Comparison of ENCODE assay signal across 8 mouse cellular contexts in the genomic region with DNA sequence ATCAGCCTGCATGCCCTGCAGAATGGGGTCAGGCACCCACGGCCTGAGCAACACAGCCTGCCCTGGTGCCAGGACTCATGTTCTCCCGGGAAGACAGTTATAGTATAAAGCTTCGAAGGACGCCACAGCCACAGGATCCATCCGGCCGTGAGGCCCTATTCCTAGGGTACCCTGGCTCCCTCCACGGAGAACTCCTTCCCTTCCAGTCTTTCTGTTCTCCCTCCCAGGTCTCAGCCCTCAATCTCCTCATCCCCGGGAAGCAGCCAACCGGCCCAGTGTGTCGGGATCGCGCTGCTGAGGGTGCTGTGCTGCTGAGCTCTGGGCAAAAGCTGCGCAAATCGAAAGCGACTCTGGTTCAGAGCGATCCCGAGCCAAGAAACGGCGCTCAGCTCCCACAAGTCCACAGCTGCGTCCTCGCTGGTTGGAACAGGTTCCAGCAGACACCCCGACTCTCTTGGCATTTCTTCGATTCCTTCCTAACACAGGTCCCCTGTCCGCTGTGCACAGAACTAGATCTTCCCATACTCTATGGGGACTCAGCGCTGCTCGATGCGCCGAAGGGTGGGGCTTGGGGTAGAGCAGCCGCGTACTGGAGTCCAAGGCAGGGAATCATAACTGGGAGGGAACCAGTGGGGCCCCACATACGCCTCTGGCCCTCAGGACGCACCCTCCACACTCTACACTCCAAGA. TPM values are rescaled to one million over a fixed set of nuclear protein-coding genes. Genes with fewer than 3 reads are reported as not detected.
A peak's percentile ranks its signal among the peaks of the same experiment; 100 is the strongest.
DNase-seq lines count a peak whose midpoint lies in the region; ATAC-seq and TF ChIP-seq lines count a peak whose summit lies in the region.

No protein-coding gene starts in this region.

- TF ChIP-seq CTCF in kidney, adult 2 months (conservative IDR thresholded peaks at IDR 0.05; ENCODE audit: insufficient read depth, insufficient read length, low read depth, low read length) = no peak

- peaks cover 4% of the 10 kb centered on the region; the same call in 1 of the 2 replicates for H3K4me1 ChIP-seq in kidney, adult 2 months (ENCODE audit: control insufficient read depth, insufficient read depth, low read length)
- H3K4me1 ChIP-seq in forebrain, embryonic 15.5 days = peaks cover 16% of the 10 kb centered on the region
- H3K4me1 ChIP-seq in neural tube, embryonic 12.5 days = peaks cover 43% of the 10 kb centered on the region

- ATAC-seq in forebrain, embryonic 15.5 days (replicated peaks) = peak; percentile 65
- peak; percentile 45 for ATAC-seq in neural tube, embryonic 12.5 days (ENCODE audit: low FRiP score, low read depth)

- H3K4me3 ChIP-seq in kidney, adult 2 months (ENCODE audit: insufficient read depth, low read depth, low read length) = peak overlapping the region; percentile 60
- H3K4me3 ChIP-seq in forebrain, embryonic 15.5 days = peak overlapping the region; percentile 37
- H3K4me3 ChIP-seq in neural tube, embryonic 12.5 days = peak overlapping the region; percentile 25

- no peak for TF ChIP-seq POLR2A in kidney, adult 2 months (IDR thresholded peaks at IDR 0.05; ENCODE audit: low read depth, low read length)

- no peak for DNase-seq in kidney, adult 2 months
- DNase-seq in kidney, adult 9 months = no peak
- DNase-seq in adrenal gland, postnatal 25 days = peak; percentile 10
- DNase-seq in kidney, postnatal 14 days = peak; percentile 23
- DNase-seq in frontal cortex, postnatal 14 days (ENCODE audit: low spot score in 2 of 2) = no peak
- DNase-seq in layer of hippocampus, adult 11-12 months (ENCODE audit: low spot score) = no peak

- peak overlapping the region; percentile 60 for H3K4me2 ChIP-seq in forebrain, embryonic 15.5 days (replicated peaks)
- peak overlapping the region; percentile 67 for H3K4me2 ChIP-seq in neural tube, embryonic 12.5 days (replicated peaks)

- H3K27ac ChIP-seq in kidney, adult 2 months (ENCODE audit: insufficient read depth, low read depth, low read length) = 0 out of 2 replicates have a peak overlapping the region, but pooled peaks have one; percentile 13
- H3K27ac ChIP-seq in forebrain, embryonic 15.5 days (replicated peaks) = no peak overlapping the region
- H3K27ac ChIP-seq in neural tube, embryonic 12.5 days = no peak overlapping the region

- H3K9me3 ChIP-seq in forebrain, embryonic 15.5 days = no peaks in the 10 kb centered on the region
- no peaks in the 10 kb centered on the region for H3K9me3 ChIP-seq in neural tube, embryonic 12.5 days

- H3K36me3 ChIP-seq in kidney, adult 2 months (ENCODE audit: control insufficient read depth, insufficient read depth, low read length) = no peaks in the 10 kb centered on the region
- H3K36me3 ChIP-seq in forebrain, embryonic 15.5 days = no peaks in the 10 kb centered on the region
- H3K36me3 ChIP-seq in neural tube, embryonic 12.5 days = no peaks in the 10 kb centered on the region

- 2% methylated on average over 32 of the region's 32 CpGs for WGBS in kidney, adult 2 months
- under 1% methylated on average over 32 of the region's 32 CpGs for WGBS in forebrain, embryonic 15.5 days
- 2% methylated on average over 32 of the region's 32 CpGs for WGBS in neural tube, embryonic 12.5 days

- peak overlapping the region; percentile 30 for H3K9ac ChIP-seq in forebrain, embryonic 15.5 days (replicated peaks)
- no peak overlapping the region for H3K9ac ChIP-seq in neural tube, embryonic 12.5 days

- H3K27me3 ChIP-seq in kidney, adult 2 months (replicated peaks; ENCODE audit: control insufficient read depth, insufficient read depth, low read length) = peaks cover 6% of the 10 kb centered on the region; the same call in 1 of the 2 replicates
- peaks cover 89% of the 10 kb centered on the region for H3K27me3 ChIP-seq in forebrain, embryonic 15.5 days
- H3K27me3 ChIP-seq in neural tube, embryonic 12.5 days (replicated peaks) = peaks cover 65% of the 10 kb centered on the region

RNA-seq across cellular contexts. Expression of a gene that starts 11.0 kb away (rescaled TPM):
- 17.6 and 21.9 TPM in 2 replicates for polyA plus RNA-seq in kidney, adult 2 months (2012; rRNA removed)
- 0.15 TPM in 1 of 2 replicates, not detected in the other for total RNA-seq in adrenal gland, postnatal 25 days (2021)
- 0.90 and 1.4 TPM in 2 replicates for polyA plus RNA-seq in forebrain, embryonic 15.5 days (2015; fragmentation: Nextera tagmentation; extraction: Ambion mirVana)
- 30.4 and 32.2 TPM in 2 replicates for polyA plus RNA-seq in neural tube, embryonic 12.5 days (2016; fragmentation: Nextera tagmentation; extraction: Ambion mirVana)

Comparison
In these comparisons a context has a peak if more than half of its experiments do, and no peak if none do; other contexts are left out.
1. DNase-seq: peak in adrenal gland, postnatal 25 days (single experiment) and kidney, postnatal 14 days (single experiment); none in kidney, adult 2 months (single experiment), kidney, adult 9 months (single experiment), frontal cortex, postnatal 14 days (0 of 2) and layer of hippocampus, adult 11-12 months (single experiment).
2. Peak in every context shown above with its lines, with median percentiles within 50 percentile points of each other: H3K4me3 ChIP-seq.